Comparison of ENCODE assay signal across 16 mouse cellular contexts in genomic region chr12:101937572-101937971, GRCm38 (mm10). TPM values are rescaled to one million over a fixed set of nuclear protein-coding genes. Genes with fewer than 3 reads are reported as not detected.
A peak's percentile ranks its signal among the peaks of the same experiment; 100 is the strongest.
DNase-seq lines count a peak whose midpoint lies in the region; ATAC-seq and TF ChIP-seq lines count a peak whose summit lies in the region.
"Had no signal": no experiment of that assay in that cellular context is flagged by ENCODE, and none has a peak within 500 bp of the region (broad histone marks: within the 10 kb centered on the region; RNA-seq: fewer than 3 reads in every experiment).

No protein-coding gene starts in this region.

- TF ChIP-seq EP300 in heart, adult 2 months (IDR thresholded peaks at IDR 0.05; ENCODE audit: insufficient read depth, low read depth, low read length): no peak
- no peak for TF ChIP-seq EP300 in liver, embryonic 14.5 days (IDR thresholded peaks at IDR 0.05; ENCODE audit: low read depth)
- no peak for TF ChIP-seq EP300 in ES-Bruce4 (IDR thresholded peaks at IDR 0.05; ENCODE audit: insufficient read depth, low read depth, low read length)

- H3K79me2 ChIP-seq in heart, adult 2 months (replicated peaks; ENCODE audit: control insufficient read depth, insufficient read depth, low read length): no peaks in the 10 kb centered on the region

- H3K4me3 ChIP-seq in heart, adult 2 months: no peak overlapping the region
- no peak overlapping the region for H3K4me3 ChIP-seq in liver, embryonic 14.5 days (ENCODE audit: insufficient read depth in 1 of 2, low read depth in 2 of 2, low read length in 2 of 2)
- H3K4me3 ChIP-seq in liver, embryonic 12.5 days: no peak overlapping the region
- H3K4me3 ChIP-seq in ES-Bruce4 (ENCODE audit: low read depth, low read length): no peak overlapping the region
- H3K4me3 ChIP-seq: limb, embryonic 15.5 days; neural tube, embryonic 12.5 days had no signal

- WGBS in heart, adult 2 months: 88% methylated on average over 7 of the region's 7 CpGs
- WGBS in liver, embryonic 14.5 days (ENCODE audit: insufficient replicate concordance): 79% methylated on average over 7 of the region's 7 CpGs
- 86% methylated on average over 7 of the region's 7 CpGs for WGBS in liver, embryonic 12.5 days (ENCODE audit: insufficient replicate concordance)

- H3K27ac ChIP-seq in heart, adult 2 months: no peak overlapping the region
- H3K27ac ChIP-seq in liver, embryonic 14.5 days: no peak overlapping the region
- no peak overlapping the region for H3K27ac ChIP-seq in liver, embryonic 12.5 days
- no peak overlapping the region for H3K27ac ChIP-seq in ES-Bruce4 (ENCODE audit: insufficient read depth, low read length)
- H3K27ac ChIP-seq: limb, embryonic 15.5 days; neural tube, embryonic 12.5 days had no signal

- no peaks in the 10 kb centered on the region for H3K27me3 ChIP-seq in heart, adult 2 months (ENCODE audit: control insufficient read depth, insufficient read depth, low read length)
- H3K27me3 ChIP-seq in liver, embryonic 14.5 days (ENCODE audit: control insufficient read depth, insufficient read depth, low read length): no peaks in the 10 kb centered on the region
- no peaks in the 10 kb centered on the region for H3K27me3 ChIP-seq in liver, embryonic 12.5 days (replicated peaks)
- no peaks in the 10 kb centered on the region for H3K27me3 ChIP-seq in ES-Bruce4 (ENCODE audit: control insufficient read depth, insufficient read depth, low read length, poor library complexity, severe bottlenecking)
- H3K27me3 ChIP-seq: limb, embryonic 15.5 days; neural tube, embryonic 12.5 days had no signal

- H3K4me2 ChIP-seq in liver, embryonic 14.5 days (ENCODE audit: low read depth): no peak overlapping the region
- no peak overlapping the region for H3K4me2 ChIP-seq in liver, embryonic 12.5 days
- H3K4me2 ChIP-seq: limb, embryonic 15.5 days; neural tube, embryonic 12.5 days had no signal

- peak; percentile 25 for TF ChIP-seq CTCF in heart, adult 2 months (IDR thresholded peaks at IDR 0.05)
- TF ChIP-seq CTCF in liver, embryonic 14.5 days (IDR thresholded peaks at IDR 0.05; ENCODE audit: low read depth): peak; percentile 5; the same call in 1 of the 2 replicates
- peak; percentile 51 for TF ChIP-seq CTCF in ES-Bruce4 (IDR thresholded peaks at IDR 0.05; ENCODE audit: low read depth, low read length)
- peak; percentile 14; the same call in 1 of the 2 replicates for TF ChIP-seq CTCF in brain, embryonic 14.5 days (IDR thresholded peaks at IDR 0.05; ENCODE audit: borderline replicate concordance, extremely low read depth, insufficient read depth, insufficient read length)

- no peak for DNase-seq in heart, adult 2 months
- no peak for DNase-seq in heart, postnatal 14 days
- DNase-seq in liver, embryonic 14.5 days (ENCODE audit: low read depth in 3 of 3, low spot score in 3 of 3): no peak
- peak; percentile 8 for DNase-seq in brain, embryonic 14.5 days (ENCODE audit: low read depth)
- DNase-seq in urinary bladder, postnatal 36 days (ENCODE audit: low spot score in 2 of 2): no peak
- DNase-seq: adrenal gland, adult 8-10 months; B cell, adult 2 months; cerebellum, adult 2 months; gastrocnemius, postnatal 14 days; kidney, adult 8-10 months; right cerebral cortex, postnatal 4 days had no signal

- H3K9ac ChIP-seq in heart, adult 2 months (ENCODE audit: low read depth, low read length): no peak overlapping the region
- H3K9ac ChIP-seq in liver, embryonic 14.5 days (replicated peaks): no peak overlapping the region
- no peak overlapping the region for H3K9ac ChIP-seq in liver, embryonic 12.5 days
- H3K9ac ChIP-seq in ES-Bruce4 (ENCODE audit: low read depth, poor library complexity, severe bottlenecking): no peak overlapping the region
- H3K9ac ChIP-seq: limb, embryonic 15.5 days; neural tube, embryonic 12.5 days had no signal

- peaks cover 1% of the 10 kb centered on the region; the same call in 1 of the 2 replicates for H3K4me1 ChIP-seq in heart, adult 2 months (ENCODE audit: control insufficient read depth, insufficient read depth, low read length)
- no peaks in the 10 kb centered on the region for H3K4me1 ChIP-seq in liver, embryonic 14.5 days (replicated peaks; ENCODE audit: control insufficient read depth in 2 of 2, insufficient read depth in 2 of 2, low read length in 1 of 2)
- no peaks in the 10 kb centered on the region for H3K4me1 ChIP-seq in liver, embryonic 12.5 days
- H3K4me1 ChIP-seq in ES-Bruce4 (ENCODE audit: control insufficient read depth, insufficient read depth, low read length): no peaks in the 10 kb centered on the region
- H3K4me1 ChIP-seq: limb, embryonic 15.5 days; neural tube, embryonic 12.5 days had no signal

- intact Hi-C loops in heart, adult 2 months (cut with DNase I): no loop called here
- intact Hi-C loops in heart, postnatal 14 days (cut with DNase I): no loop called here

- no peak for TF ChIP-seq POLR2A in heart, adult 2 months (IDR thresholded peaks at IDR 0.05; ENCODE audit: insufficient read depth, low read depth, low read length)
- TF ChIP-seq POLR2A in ES-Bruce4 (IDR thresholded peaks at IDR 0.05; ENCODE audit: insufficient read depth, low read length): no peak
- TF ChIP-seq POLR2A in brain, embryonic 14.5 days (IDR thresholded peaks at IDR 0.05; ENCODE audit: borderline replicate concordance, extremely low read depth, insufficient read depth, insufficient read length, poor library complexity, severe bottlenecking): no peak

- no peak for ATAC-seq in liver, embryonic 14.5 days (ENCODE audit: insufficient read depth)
- ATAC-seq in liver, embryonic 12.5 days: no peak
- ATAC-seq: hindbrain, embryonic 16.5 days had no signal

- no peaks in the 10 kb centered on the region for H3K9me3 ChIP-seq in liver, embryonic 14.5 days (ENCODE audit: control insufficient read depth, low read length)
- no peaks in the 10 kb centered on the region for H3K9me3 ChIP-seq in liver, embryonic 12.5 days (replicated peaks)
- peaks cover 2% of the 10 kb centered on the region; the same call in 1 of the 2 replicates for H3K9me3 ChIP-seq in ES-Bruce4 (replicated peaks; ENCODE audit: control insufficient read depth, insufficient read depth, low read length, poor library complexity, severe bottlenecking)
- H3K9me3 ChIP-seq: limb, embryonic 15.5 days; neural tube, embryonic 12.5 days had no signal

- peaks cover 2% of the 10 kb centered on the region; the same call in 1 of the 2 replicates for H3K36me3 ChIP-seq in heart, adult 2 months (ENCODE audit: control insufficient read depth, insufficient read depth, low read length)
- peaks cover 20% of the 10 kb centered on the region for H3K36me3 ChIP-seq in liver, embryonic 14.5 days (replicated peaks; ENCODE audit: control insufficient read depth, insufficient read depth, low read depth)
- peaks cover 85% of the 10 kb centered on the region for H3K36me3 ChIP-seq in liver, embryonic 12.5 days
- H3K36me3 ChIP-seq in ES-Bruce4 (ENCODE audit: control insufficient read depth, insufficient read depth, low read length, poor library complexity, severe bottlenecking): peaks cover 32% of the 10 kb centered on the region

RNA-seq across cellular contexts. Expression of gene Atxn3, which starts 20.5 kb away (rescaled TPM):
- 10 to 100 TPM in 1 of 2 experiments, 1 to 10 TPM in 1; 7.2 to 10.2 TPM for total RNA-seq in heart, adult 2 months (2021)
- 2.6 and 5.9 TPM in 2 replicates for polyA plus RNA-seq in heart, adult 2 months (2012; rRNA removed)
- total RNA-seq in heart, postnatal 14 days (2021): 10 to 100 TPM in 1 of 2 experiments, 1 to 10 TPM in 1; 9.2 to 10.7 TPM
- 3.8 and 5.5 TPM in 2 replicates for polyA plus RNA-seq in liver, embryonic 14.5 days (2012; rRNA removed)
- polyA plus RNA-seq in liver, embryonic 14.5 days (2014; fragmentation: Nextera tagmentation; extraction: Ambion mirVana): 9.9 and 11.1 TPM in 2 replicates
- polyA plus RNA-seq in liver, embryonic 12.5 days (2016; fragmentation: Nextera tagmentation; extraction: Ambion mirVana): 12.4 and 15.3 TPM in 2 replicates
- polyA plus RNA-seq in ES-Bruce4 (2011; ENCODE audit: insufficient read depth, insufficient read length, low read depth, missing spikeins): 28.1 and 34.9 TPM in 2 replicates
- 13.9 and 15.5 TPM in 2 replicates for polyA plus RNA-seq in brain, embryonic 14.5 days (2012; rRNA removed)

RNA-seq across cellular contexts. Expression of gene Trip11, which starts 24.5 kb away (rescaled TPM):
- 10 to 100 TPM; 36.6 to 40.0 TPM for total RNA-seq in heart, adult 2 months (2021)
- 4.7 and 9.5 TPM in 2 replicates for polyA plus RNA-seq in heart, adult 2 months (2012; rRNA removed)
- 10 to 100 TPM; 31.7 to 35.1 TPM for total RNA-seq in heart, postnatal 14 days (2021)
- 1.4 and 2.2 TPM in 2 replicates for polyA plus RNA-seq in liver, embryonic 14.5 days (2012; rRNA removed)
- polyA plus RNA-seq in liver, embryonic 14.5 days (2014; fragmentation: Nextera tagmentation; extraction: Ambion mirVana): 5.2 and 6.1 TPM in 2 replicates
- polyA plus RNA-seq in liver, embryonic 12.5 days (2016; fragmentation: Nextera tagmentation; extraction: Ambion mirVana): 12.0 and 12.8 TPM in 2 replicates
- polyA plus RNA-seq in ES-Bruce4 (2011; ENCODE audit: insufficient read depth, insufficient read length, low read depth, missing spikeins): 21.0 and 23.7 TPM in 2 replicates
- polyA plus RNA-seq in brain, embryonic 14.5 days (2012; rRNA removed): 7.0 and 9.6 TPM in 2 replicates

RNA-seq across cellular contexts. Expression of gene Cpsf2, which starts 38.2 kb away (rescaled TPM):
- 10 to 100 TPM; 12.3 to 13.3 TPM for total RNA-seq in heart, adult 2 months (2021)
- 3.7 and 7.0 TPM in 2 replicates for polyA plus RNA-seq in heart, adult 2 months (2012; rRNA removed)
- total RNA-seq in heart, postnatal 14 days (2021): 10 to 100 TPM; 15.7 TPM
- 6.3 and 10.1 TPM in 2 replicates for polyA plus RNA-seq in liver, embryonic 14.5 days (2012; rRNA removed)
- 21.1 and 23.2 TPM in 2 replicates for polyA plus RNA-seq in liver, embryonic 14.5 days (2014; fragmentation: Nextera tagmentation; extraction: Ambion mirVana)
- 28.9 and 29.3 TPM in 2 replicates for polyA plus RNA-seq in liver, embryonic 12.5 days (2016; fragmentation: Nextera tagmentation; extraction: Ambion mirVana)
- 35.8 and 39.1 TPM in 2 replicates for polyA plus RNA-seq in ES-Bruce4 (2011; ENCODE audit: insufficient read depth, insufficient read length, low read depth, missing spikeins)
- 16.3 and 21.4 TPM in 2 replicates for polyA plus RNA-seq in brain, embryonic 14.5 days (2012; rRNA removed)
